Mouse (Mus musculus) MEL (cell line): ENCODE results near the gene Arid5a. TPM values are rescaled to one million over a fixed set of nuclear protein-coding genes. Genes with fewer than 3 reads are reported as not detected.

ENCODE experiments used
- DNase-seq: peaks from one replicate; pipeline ENCODE4 v3.0.0; 2011; ENCODE audit warnings: low read depth, low spot score
- H3K27ac ChIP-seq: 2 replicates; pipeline ENCODE4 v1.5.1; 2012; ENCODE audit warnings: low read depth, mild to moderate bottlenecking, control low read depth, low read length, moderate library complexity; ENCODE audit not compliant: control insufficient read depth
- H3K27me3 ChIP-seq, 2 experiments: fragments of 150-350 bp in 1 of 2; sonication (generic) in 1 of 2; 2 replicates each; pipeline ENCODE4 v1.6.1; 2012; ENCODE audit warnings: low read length in 2 of 2, mild to moderate bottlenecking in 2 of 2, improper control_type of control experiment in 1 of 2, moderate library complexity in 1 of 2; ENCODE audit not compliant: insufficient read depth in 2 of 2, control insufficient read depth in 1 of 2
- H3K36me3 ChIP-seq, 2 experiments: 2 replicates each; pipeline ENCODE4 v1.6.1; 2012 to 2014; ENCODE audit warnings: low read length in 2 of 2, improper control_type of control experiment in 1 of 2, inconsistent platforms in 1 of 2, mild to moderate bottlenecking in 1 of 2; ENCODE audit not compliant: insufficient read depth in 2 of 2, control insufficient read depth in 1 of 2
- H3K4me1 ChIP-seq, 2 experiments: fragments of 150-350 bp in 1 of 2; sonication (generic) in 1 of 2; 2 replicates each; pipeline ENCODE4 v1.6.1; 2012; ENCODE audit warnings: low read length in 2 of 2, improper control_type of control experiment in 1 of 2, mild to moderate bottlenecking in 1 of 2; ENCODE audit not compliant: insufficient read depth in 2 of 2, control insufficient read depth in 1 of 2
- H3K4me3 ChIP-seq, 2 experiments: fragments of 150-350 bp in 1 of 2; sonication (generic) in 1 of 2; 2 replicates each; pipeline ENCODE4 v1.5.1; 2012; ENCODE audit warnings: low read depth in 2 of 2, low read length in 2 of 2, mild to moderate bottlenecking in 2 of 2, moderate library complexity in 2 of 2, control low read depth in 1 of 2, improper control_type of control experiment in 1 of 2; ENCODE audit not compliant: control insufficient read depth in 1 of 2, insufficient read depth in 1 of 2
- H3K79me2 ChIP-seq: 2 replicates; pipeline ENCODE4 v1.6.1; 2012; ENCODE audit warnings: mild to moderate bottlenecking, low read length, moderate library complexity; ENCODE audit not compliant: control insufficient read depth, poor library complexity, insufficient read depth
- H3K9ac ChIP-seq: 2 replicates; pipeline ENCODE4 v1.6.1; 2012; ENCODE audit warnings: low read depth, mild to moderate bottlenecking, control low read depth, low read length, moderate library complexity; ENCODE audit not compliant: control insufficient read depth, poor library complexity, severe bottlenecking
- H3K9me3 ChIP-seq: fragments of 150-350 bp; sonication (generic); replicated peaks from 2 replicates; pipeline ENCODE4 v1.6.1; 2012; ENCODE audit warnings: mild to moderate bottlenecking, low read length, improper control_type of control experiment, moderate library complexity; ENCODE audit not compliant: insufficient read depth
- BHLHE40 ChIP-seq: IDR thresholded peaks from 2 replicates; pipeline ENCODE4 v1.6.1; 2012; ENCODE audit warnings: low read depth, mild to moderate bottlenecking, inconsistent platforms, low read length, improper control_type of control experiment, borderline replicate concordance
- CHD1 ChIP-seq: IDR thresholded peaks from 2 replicates; pipeline ENCODE4 v1.6.1; 2012; ENCODE audit warnings: low read depth, mild to moderate bottlenecking, inconsistent platforms, low read length, improper control_type of control experiment
- ELF1 ChIP-seq: IDR thresholded peaks from 2 replicates; pipeline ENCODE4 v1.6.1; 2014; ENCODE audit warnings: low read depth, mild to moderate bottlenecking, inconsistent platforms, low read length, improper control_type of control experiment, moderate library complexity
- EP300 ChIP-seq, 2 experiments: IDR thresholded peaks; 2 replicates each; pipeline ENCODE4 v1.6.1; 2011; ENCODE audit warnings: improper control_type of control experiment in 2 of 2, low read length in 2 of 2, low read depth in 1 of 2, mild to moderate bottlenecking in 1 of 2
- ETS1 ChIP-seq: IDR thresholded peaks from 2 replicates; pipeline ENCODE4 v1.6.1; 2012; ENCODE audit warnings: low read depth, mild to moderate bottlenecking, inconsistent platforms, low read length, improper control_type of control experiment, moderate library complexity
- GABPA ChIP-seq: IDR thresholded peaks from 2 replicates; pipeline ENCODE4 v1.6.1; 2012; ENCODE audit warnings: low read depth, mild to moderate bottlenecking, inconsistent platforms, low read length, improper control_type of control experiment, moderate library complexity
- GATA1 ChIP-seq: IDR thresholded peaks from 2 replicates; pipeline ENCODE4 v1.6.1; 2011; ENCODE audit warnings: low read depth, low read length, improper control_type of control experiment
- MAFK ChIP-seq: IDR thresholded peaks from 2 replicates; pipeline ENCODE4 v1.6.1; 2011; ENCODE audit warnings: low read depth, mild to moderate bottlenecking, low read length, improper control_type of control experiment, borderline replicate concordance
- MAX ChIP-seq: IDR thresholded peaks from 2 replicates; pipeline ENCODE4 v1.6.1; 2011; ENCODE audit warnings: low read length, improper control_type of control experiment
- MXI1 ChIP-seq: IDR thresholded peaks from 2 replicates; pipeline ENCODE4 v1.6.1; 2011; ENCODE audit warnings: mild to moderate bottlenecking, low read depth, low read length, improper control_type of control experiment
- MYB ChIP-seq: IDR thresholded peaks from 2 replicates; pipeline ENCODE4 v1.6.1; 2011; ENCODE audit warnings: mild to moderate bottlenecking, low read depth, low read length, improper control_type of control experiment
- NRF1 ChIP-seq: IDR thresholded peaks from 2 replicates; pipeline ENCODE4 v1.6.1; 2014; ENCODE audit warnings: low read depth, mild to moderate bottlenecking, inconsistent platforms, low read length, improper control_type of control experiment, moderate library complexity; ENCODE audit not compliant: poor library complexity, insufficient read depth, severe bottlenecking
- RCOR1 ChIP-seq: IDR thresholded peaks from 2 replicates; pipeline ENCODE4 v1.6.1; 2012; ENCODE audit warnings: low read depth, mild to moderate bottlenecking, inconsistent platforms, low read length, improper control_type of control experiment
- SIN3A ChIP-seq: IDR thresholded peaks from 2 replicates; pipeline ENCODE4 v1.6.1; 2012; ENCODE audit warnings: low read length, improper control_type of control experiment, inconsistent platforms
- SMC3 ChIP-seq: IDR thresholded peaks from 2 replicates; pipeline ENCODE4 v1.6.1; 2011; ENCODE audit warnings: low read depth, low read length, improper control_type of control experiment
- TAL1 ChIP-seq: IDR thresholded peaks from 2 replicates; pipeline ENCODE4 v1.6.1; 2012; ENCODE audit warnings: mild to moderate bottlenecking, inconsistent platforms, low read length, moderate library complexity, mixed read lengths
- TBP ChIP-seq: IDR thresholded peaks from 2 replicates; pipeline ENCODE4 v1.8.0; 2011; ENCODE audit warnings: low read depth, low read length, improper control_type of control experiment
- TCF12 ChIP-seq: IDR thresholded peaks from 2 replicates; pipeline ENCODE4 v1.6.1; 2014; ENCODE audit warnings: low read depth, mild to moderate bottlenecking, inconsistent platforms, low read length, improper control_type of control experiment, moderate library complexity
- ZNF384 ChIP-seq: IDR thresholded peaks from 2 replicates; pipeline ENCODE4 v1.6.1; 2012; ENCODE audit warnings: low read depth, mild to moderate bottlenecking, inconsistent platforms, low read length, improper control_type of control experiment
- polyA plus RNA-seq, 2 experiments: library from polyadenylated mRNA; stranded (reverse) in 1 of 2; unstranded in 1 of 2; fragments of >175 nt in 1 of 2; fragments of >200 nt in 1 of 2; gene quantifications; 2 replicates each; pipeline versions ENCODE4 v1.2.1 to v1.2.4; 2012; ENCODE audit warnings: low replicate concordance in 2 of 2, low read depth in 1 of 2; ENCODE audit not compliant: insufficient read length in 2 of 2, insufficient read depth in 1 of 2, missing spikeins in 1 of 2
- total RNA-seq: library from RNA; depleted of rRNA; stranded (reverse); fragments of 300-350 nt; gene quantifications from 2 replicates; pipeline ENCODE4 v1.2.3, GENCODE M21; 2012

The Arid5a gene
- total and polyA plus RNA-seq, 3 experiments = 4.2 to 9.0 TPM; not detected in 1

GRCm38 (mm10) chr1:36261708-36262504 is 45.6 kb upstream of the Arid5a start (continued):
- TF ChIP-seq NRF1 (no peak), CHD1 (no peak)

- Histone ChIP-seq H3K79me2 (no peaks in the 10 kb centered on the region), H3K36me3 (peaks cover 0 to 12% of the 10 kb centered on the region in 2 experiments; a peak in 2 of 4 replicates), H3K9ac (peak overlapping the region; percentile 38; the same call in 1 of the 2 replicates), H3K27ac (peak overlapping the region; percentile 89), H3K9me3 (no peaks in the 10 kb centered on the region), H3K4me3 (peak overlapping the region; percentile 34 to 44), H3K4me1 (peaks cover 7 to 24% of the 10 kb centered on the region in 2 experiments), H3K27me3 (no peaks in the 10 kb centered on the region)
- peak; percentile 98 for DNase-seq
- no peak for TF ChIP-seq GABPA
- peak; percentile 94 for TF ChIP-seq ETS1
- peak; percentile 67; the same call in 1 of the 2 replicates for TF ChIP-seq MYB
- TF ChIP-seq SMC3 = no peak
- TF ChIP-seq MAX = 0 out of 2 replicates have a peak, but pooled peaks have one; percentile 30
- peak; percentile 39; the same call in 1 of the 2 replicates for TF ChIP-seq ELF1
- TF ChIP-seq TBP = peak; percentile 62; the same call in 1 of the 2 replicates
- TF ChIP-seq MXI1 = 0 out of 2 replicates have a peak, but pooled peaks have one; percentile 53
- no peak for TF ChIP-seq MAFK
- TF ChIP-seq TCF12 = peak; percentile 93
- TF ChIP-seq ZNF384 = peak; percentile 97
- peak; percentile 91 for TF ChIP-seq TAL1
- TF ChIP-seq SIN3A = peak; percentile 80
- no peak for TF ChIP-seq CHD1
- TF ChIP-seq BHLHE40 = peak; percentile 70
- peak; percentile 95 to 96 for TF ChIP-seq EP300 (IDR thresholded peaks at IDR 0.05; ENCODE audit: low read depth in 1 of 2, low read length in 2 of 2)
- peak; percentile 94 for TF ChIP-seq RCOR1
- peak; percentile 86 for TF ChIP-seq GATA1
These were observed 43.6 kb upstream of the Arid5a start for GRCm38 (mm10) chr1:36263833-36264488.
